Mouse (Mus musculus) heart, postnatal 4 days (tissue): ENCODE results near the gene Smu1. TPM values are rescaled to one million over a fixed set of nuclear protein-coding genes. Genes with fewer than 3 reads are reported as not detected.
A peak's percentile ranks its signal among the peaks of the same experiment; 100 is the strongest.

ENCODE experiments used
- DNase-seq: peaks from one replicate; pipeline ENCODE4 v3.0.0; 2021
- total RNA-seq, 2 experiments: library from RNA; stranded (reverse); gene quantifications; 2 replicates each; pipeline ENCODE4 v1.2.3; 2021

Smu1 gene
- total RNA-seq, result 10 to 100 TPM; 46.6 to 49.3 TPM

- peak; percentile 97 for DNase-seq
Observed at GRCm38 (mm10) chr4:40757780-40758420, at the start of gene Smu1. Gene Smu1 (minus strand): TSS chr4:40757923.

DNA sequence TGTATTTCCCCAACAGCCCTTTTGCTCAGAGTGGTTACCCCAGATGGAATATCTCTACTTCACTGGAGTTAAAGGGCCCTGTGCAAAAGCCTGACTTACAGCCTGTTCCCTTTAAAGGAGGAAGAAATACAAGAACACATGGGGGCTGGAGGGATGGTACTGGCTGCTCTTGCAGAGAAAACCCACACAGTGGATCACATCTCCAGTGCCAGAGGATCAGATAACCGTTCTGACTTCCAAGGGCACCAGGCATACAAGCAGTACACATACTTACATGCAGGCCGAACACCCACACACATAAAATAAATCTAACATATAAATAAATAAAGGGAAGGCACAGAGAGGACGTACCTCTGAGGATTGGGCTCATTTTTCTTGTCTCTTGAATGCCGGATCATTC lies 49.7 kb upstream of the Smu1 start:
- no peak for DNase-seq

GRCm38 (mm10) chr4:40805401-40805800 lies 47.7 kb upstream of the Smu1 start:
- DNase-seq, result no peak

DNA sequence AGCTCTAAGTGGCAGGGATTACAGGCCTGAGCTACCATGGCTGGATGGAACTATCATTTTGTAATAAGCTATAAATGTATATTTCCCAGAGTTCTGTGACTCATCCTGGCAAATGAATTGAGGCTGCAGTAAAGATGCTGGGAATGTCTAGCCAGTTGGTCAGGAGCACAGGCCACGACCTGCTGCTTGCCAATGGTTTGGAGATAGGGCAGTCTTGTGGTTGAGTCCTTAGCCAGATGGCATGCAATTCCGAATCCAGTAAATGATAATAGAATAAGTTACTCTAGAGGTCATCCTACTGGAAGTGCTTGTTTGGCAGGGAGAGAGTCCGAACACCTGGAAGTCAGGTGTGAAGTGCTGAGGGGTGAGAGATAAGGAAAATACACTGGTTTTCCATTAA lies 45.1 kb upstream of the Smu1 start:
- no peak for DNase-seq

DNA sequence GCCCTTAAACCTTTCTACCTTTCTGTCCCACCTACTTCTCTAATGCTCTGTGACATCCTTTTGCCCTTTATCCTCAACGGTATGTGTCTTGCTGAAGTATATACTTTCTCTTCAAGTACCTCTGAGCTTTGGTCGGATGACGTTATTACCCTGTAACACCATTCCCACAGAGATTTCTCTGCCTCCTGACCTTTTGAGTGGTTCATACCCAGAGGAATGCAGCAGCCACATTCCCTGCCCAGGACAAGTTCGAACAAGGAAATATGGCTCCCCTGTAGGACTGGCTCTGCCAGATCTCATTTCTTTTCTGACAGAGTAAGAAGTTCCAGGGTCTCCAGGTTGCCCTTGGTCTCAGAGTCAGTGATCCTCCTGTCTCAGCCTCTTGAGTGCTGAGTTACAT lies 44.2 kb upstream of the Smu1 start:
- no peak for DNase-seq

GRCm38 (mm10) chr4:40800873-40801272 lies 43.1 kb upstream of the Smu1 start:
- DNase-seq, result no peak

GRCm38 (mm10) chr4:40798833-40799555 lies 41.3 kb upstream of the Smu1 start:
- peak; percentile 87 for DNase-seq

DNA sequence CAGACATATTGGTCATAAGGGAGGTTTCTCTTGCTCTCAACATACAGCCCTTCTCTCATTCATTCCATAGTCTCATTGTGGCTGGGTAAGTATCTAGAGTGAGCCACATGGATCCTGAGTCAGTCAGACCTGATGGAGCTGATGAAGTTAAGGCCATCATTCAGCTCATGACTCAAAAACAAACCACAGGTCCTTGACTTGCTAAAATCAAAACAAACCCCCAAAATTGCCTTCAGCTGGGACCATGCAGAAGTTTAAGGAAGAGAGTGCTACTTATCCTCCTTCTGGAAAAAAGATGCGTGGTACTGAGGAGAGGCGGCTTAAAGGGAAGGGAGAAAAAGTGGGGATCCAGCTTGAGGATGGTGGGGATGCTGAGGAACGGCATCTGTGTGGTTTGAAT lies 38.0 kb upstream of the Smu1 start:
- no peak for DNase-seq

- DNase-seq, result no peak
Observed at GRCm38 (mm10) chr4:40794320-40794719, 36.6 kb upstream of the Smu1 start.

DNA sequence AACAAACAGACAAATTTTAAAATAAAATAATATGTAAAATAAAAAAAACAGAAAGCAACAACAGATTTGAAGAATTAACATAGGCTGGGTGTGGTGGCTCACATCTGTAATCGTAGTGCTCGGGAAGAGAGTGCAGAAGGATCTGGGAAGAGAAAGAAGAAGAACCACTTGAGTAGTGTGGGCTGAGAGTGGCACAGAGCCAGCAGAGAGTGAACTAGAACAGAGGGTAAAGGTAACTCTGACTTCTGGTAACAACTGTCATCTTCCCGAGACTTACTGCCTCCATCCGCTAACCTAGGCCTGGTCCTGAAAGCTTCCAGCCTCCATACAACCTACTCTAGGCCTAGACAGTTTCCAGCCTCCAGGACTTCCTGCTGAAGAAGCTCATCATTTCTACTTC lies 33.5 kb upstream of the Smu1 start:
- no peak for DNase-seq

DNA sequence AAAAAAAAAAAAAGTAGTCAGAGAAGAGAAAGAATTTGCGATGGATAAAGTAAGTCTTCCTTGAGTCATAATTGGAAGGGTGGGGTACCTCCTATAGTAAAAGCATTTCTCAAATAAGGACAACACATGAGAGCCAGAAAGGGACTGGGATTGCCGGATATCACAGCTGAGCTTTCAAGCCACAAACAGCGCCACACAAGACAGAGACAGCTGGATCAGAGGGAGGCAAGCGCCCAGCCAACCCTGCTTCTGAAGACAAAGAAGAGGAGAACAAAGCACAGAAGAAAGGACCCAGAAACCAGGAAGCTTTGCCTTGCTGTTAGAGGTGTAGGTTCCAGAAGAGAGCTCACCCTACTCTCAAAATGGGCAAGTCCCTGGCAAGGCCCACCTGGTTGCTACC lies 28.9 kb upstream of the Smu1 start:
- DNase-seq, result no peak

GRCm38 (mm10) chr4:40785620-40786166 lies 28.0 kb upstream of the Smu1 start:
- no peak for DNase-seq

DNA sequence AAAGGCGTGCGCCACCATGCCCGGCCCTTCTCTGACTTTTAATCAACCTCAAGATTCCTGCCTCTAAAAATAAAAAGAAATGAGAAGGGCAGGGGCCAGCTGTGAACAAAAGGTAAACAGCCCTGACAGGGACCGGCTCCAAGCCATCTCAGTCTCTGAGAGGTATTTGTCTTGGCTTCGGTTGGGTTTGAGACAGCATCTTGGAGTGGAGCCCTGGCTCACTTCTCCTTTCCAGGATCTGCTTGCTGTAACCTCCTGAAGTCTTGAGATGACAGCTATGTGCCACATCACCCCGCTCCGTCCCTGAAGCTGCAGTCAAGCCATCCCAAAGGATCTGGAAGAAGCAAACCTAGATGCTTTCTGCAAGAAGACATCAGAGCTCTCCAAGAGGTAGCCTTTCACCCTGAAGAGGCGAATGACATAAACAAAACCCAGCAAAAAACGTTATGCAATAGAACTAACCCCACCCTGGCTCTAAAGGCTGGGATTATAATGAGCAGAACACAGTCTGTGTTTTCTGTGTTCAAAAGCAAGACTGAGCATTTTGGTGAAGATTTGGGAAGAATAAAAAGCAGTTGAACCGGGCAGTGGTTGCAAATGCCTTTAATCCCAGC lies 26.9 kb upstream of the Smu1 start:
- DNase-seq, result peak; percentile 67

GRCm38 (mm10) chr4:40783049-40783448 lies 25.3 kb upstream of the Smu1 start:
- no peak for DNase-seq

GRCm38 (mm10) chr4:40781797-40782495 lies 24.2 kb upstream of the Smu1 start:
- DNase-seq, result no peak

DNA sequence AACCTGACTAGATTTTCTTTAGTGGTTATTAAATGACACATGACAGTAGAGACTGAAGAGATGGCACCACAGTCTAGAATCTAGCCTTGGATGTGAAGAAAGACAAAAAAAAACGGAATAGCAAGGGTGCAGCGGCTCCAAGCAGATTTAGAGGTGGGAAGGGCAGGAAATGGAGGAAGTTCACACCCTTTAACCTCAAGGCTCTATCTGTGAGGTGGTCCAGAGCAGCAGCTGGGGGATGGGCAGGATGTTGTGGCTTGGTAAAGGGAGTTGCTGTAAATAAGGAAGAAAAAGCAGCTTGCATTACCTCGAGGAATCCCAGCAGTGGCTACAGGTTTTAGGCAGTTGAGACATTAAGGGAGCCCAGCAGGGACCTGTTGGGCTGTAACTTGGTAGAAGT lies 23.4 kb upstream of the Smu1 start:
- DNase-seq, result peak; percentile 48

DNA sequence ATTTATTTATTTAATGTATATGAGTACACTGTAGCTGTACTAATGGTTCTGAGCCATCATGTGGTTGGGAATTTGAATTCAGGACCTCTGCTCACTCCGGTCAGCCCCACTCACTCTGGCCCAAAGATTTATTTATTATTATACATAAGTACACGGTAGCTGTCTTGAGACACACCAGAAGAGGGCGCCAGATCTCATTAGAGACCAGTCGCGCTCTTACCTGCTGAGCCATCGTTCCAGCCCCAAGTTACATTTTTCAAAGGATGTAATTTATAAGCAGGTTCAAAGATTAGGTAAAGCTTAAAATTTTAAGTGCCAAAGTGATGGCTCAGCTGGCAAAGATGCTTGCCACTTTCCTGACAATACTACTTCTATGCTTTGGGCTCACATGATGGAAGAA lies 20.9 kb upstream of the Smu1 start:
- no peak for DNase-seq

DNA sequence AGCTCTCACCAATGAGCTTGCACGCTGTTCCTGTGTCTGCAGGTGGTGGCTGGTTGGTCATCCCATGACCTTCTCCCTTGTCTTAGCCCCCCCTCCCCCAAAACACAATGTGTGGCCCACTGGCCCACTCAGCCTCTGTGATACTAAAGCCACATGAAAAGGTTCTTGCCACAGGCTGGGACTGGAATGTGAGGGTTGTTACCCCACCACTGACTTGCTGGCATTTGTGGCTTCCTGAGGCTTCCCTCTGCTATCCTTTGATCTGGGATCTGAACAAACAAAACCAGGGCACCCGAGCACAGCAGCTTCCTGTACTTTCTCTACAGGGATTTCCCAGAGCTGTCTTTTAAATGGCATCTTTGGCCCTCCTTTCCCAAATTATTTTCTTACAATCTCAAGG lies 19.4 kb upstream of the Smu1 start:
- DNase-seq, result no peak

DNA sequence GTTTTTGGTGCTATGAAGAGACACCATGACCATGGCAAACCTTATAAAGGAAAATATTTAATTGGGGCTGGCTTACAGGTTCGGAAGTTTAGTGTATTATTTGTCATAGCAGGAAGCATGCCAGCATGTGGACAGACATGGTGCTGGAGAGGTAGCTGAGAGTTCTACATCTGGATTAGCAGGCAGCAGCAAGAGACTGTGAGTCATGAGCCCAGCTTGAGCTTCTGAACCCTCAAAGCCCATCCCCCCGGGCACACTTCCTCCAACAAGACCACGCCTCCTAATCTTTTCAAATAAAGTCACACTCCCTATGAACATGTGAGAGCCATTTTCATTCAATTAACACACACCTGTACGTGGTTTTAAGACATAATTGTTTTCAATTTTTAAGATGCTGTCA lies 18.7 kb upstream of the Smu1 start:
- no peak for DNase-seq

GRCm38 (mm10) chr4:40774279-40775259 lies 16.8 kb upstream of the Smu1 start:
- peak; percentile 91 for DNase-seq

DNA sequence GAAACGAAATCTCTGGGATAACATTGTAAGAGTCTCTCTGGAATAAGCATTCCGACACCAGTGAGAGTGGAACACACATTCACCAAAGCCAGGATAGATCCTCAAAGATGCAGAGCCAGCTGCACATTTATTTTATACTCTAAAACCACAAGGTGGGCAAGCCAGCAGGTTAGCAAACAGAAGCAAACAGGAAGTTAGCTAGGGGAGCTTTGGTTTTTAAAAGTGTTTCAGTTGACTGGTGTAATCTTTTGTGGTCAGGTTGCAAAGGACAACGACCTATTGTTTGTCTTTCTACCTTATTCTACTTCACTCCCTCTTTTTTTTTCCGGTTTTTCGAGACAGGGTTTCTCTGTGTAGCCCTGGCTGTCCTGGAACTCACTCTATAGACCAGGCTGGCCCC lies 2.2 kb upstream of the Smu1 start:
- no peak for DNase-seq
